Mouse (Mus musculus): ENCODE measurements at regions not wholly inside any gene's neighbourhood (a gene's known extent, or its start where the extent isn't known, plus 50 kb on each side); places are given as distances from the start of the nearest gene placed in this dataset.

DNA sequence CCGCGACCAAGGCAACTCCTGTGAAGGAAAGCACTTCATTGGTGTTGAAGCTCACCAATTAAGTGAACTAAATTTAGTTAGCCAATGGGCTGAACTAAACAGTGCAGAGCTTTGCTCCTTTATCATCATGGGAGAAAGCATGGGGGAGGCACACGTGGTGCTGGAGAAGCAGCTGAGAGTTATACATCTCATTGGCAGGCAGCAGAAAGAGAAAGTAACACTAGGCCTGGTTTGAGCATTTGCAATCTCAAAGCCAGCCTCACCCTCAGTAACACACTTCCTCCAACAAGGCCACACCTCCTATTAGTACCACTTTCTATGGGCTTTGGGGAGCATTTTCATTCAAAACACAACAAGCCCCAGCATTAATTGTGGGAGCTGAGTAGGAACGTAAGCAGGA lies 109.4 kb downstream of the Ifng start:
- no peak for TF ChIP-seq CTCF (IDR thresholded peaks at IDR 0.05; ENCODE audit: low read depth)
- no peak for TF ChIP-seq EP300 (optimal IDR thresholded peaks at IDR 0.05)

Measured in stomach, postnatal 0 days (tissue).